In genomic region chr2:167872507-167872906, GRCm38 (mm10) we compare ENCODE assay signal across 23 mouse cellular contexts. TPM values are rescaled to one million over a fixed set of nuclear protein-coding genes. Genes with fewer than 3 reads are reported as not detected.
A peak's percentile ranks its signal among the peaks of the same experiment; 100 is the strongest.
DNase-seq lines count a peak whose midpoint lies in the region; ATAC-seq lines count a peak whose summit lies in the region.
"Had no signal": no experiment of that assay in that cellular context is flagged by ENCODE, and none has a peak within 500 bp of the region (broad histone marks: within the 10 kb centered on the region; RNA-seq: fewer than 3 reads in every experiment).

No protein-coding gene starts in this region.

- ATAC-seq in forebrain, embryonic 11.5 days (replicated peaks; ENCODE audit: low FRiP score), result no peak
- ATAC-seq in megakaryocyte-erythroid progenitor cell, adult 5-6 weeks (replicated peaks; ENCODE audit: low FRiP score, low TSS enrichment, poor library complexity, severe bottlenecking), result no peak
- ATAC-seq: CD4-positive, CD25-positive, alpha-beta regulatory T cell, adult 4 months; forebrain, embryonic 13.5 days; forebrain, embryonic 15.5 days; forebrain, postnatal 0 days had no signal

- no peaks in the 10 kb centered on the region for H3K36me3 ChIP-seq in forebrain, embryonic 10.5 days (replicated peaks)
- no peaks in the 10 kb centered on the region for H3K36me3 ChIP-seq in forebrain, embryonic 11.5 days (ENCODE audit: control insufficient read depth, insufficient read depth, low read length)
- H3K36me3 ChIP-seq: embryonic facial prominence, embryonic 10.5 days; embryonic facial prominence, embryonic 12.5 days; forebrain, embryonic 15.5 days; G1E had no signal

- DNase-seq in forebrain, embryonic 10.5 days (ENCODE audit: extremely low spot score, low spot score), result no peak
- DNase-seq in forebrain, embryonic 11.5 days (ENCODE audit: low spot score), result no peak
- DNase-seq in 3T3-L1 (ENCODE audit: low read depth, low spot score) (peak; percentile 77), NIH3T3 (ENCODE audit: low read depth) (peak; percentile 52)
- no peak for DNase-seq in embryo, embryonic 10.5 days (ENCODE audit: low spot score)
- DNase-seq: adrenal gland, adult 8-10 months; adrenal gland, postnatal 14 days; adrenal gland, postnatal 36 days; B cell, adult 2 months; cerebellum, adult 11 months; cerebellum, adult 18-20 months; cerebellum, adult 8-10 months; cerebellum, adult 9-11 months; cerebellum, postnatal 14 days; cerebellum, postnatal 36 days; forebrain, postnatal 0 days had no signal

- H3K4me3 ChIP-seq in forebrain, embryonic 10.5 days, result no peak overlapping the region
- H3K4me3 ChIP-seq in forebrain, embryonic 11.5 days (ENCODE audit: low read depth, low read length), result no peak overlapping the region
- H3K4me3 ChIP-seq: embryonic facial prominence, embryonic 10.5 days; embryonic facial prominence, embryonic 12.5 days; forebrain, embryonic 13.5 days; forebrain, embryonic 15.5 days had no signal

- no peak overlapping the region for H3K9ac ChIP-seq in forebrain, embryonic 11.5 days (ENCODE audit: low read length)
- H3K9ac ChIP-seq: embryonic facial prominence, embryonic 12.5 days; forebrain, embryonic 13.5 days; forebrain, embryonic 15.5 days; forebrain, postnatal 0 days had no signal

- H3K27me3 ChIP-seq in forebrain, embryonic 10.5 days (ENCODE audit: poor library complexity, severe bottlenecking), result no peaks in the 10 kb centered on the region
- H3K27me3 ChIP-seq in forebrain, embryonic 11.5 days (ENCODE audit: control insufficient read depth, insufficient read depth, low read length), result no peaks in the 10 kb centered on the region
- H3K27me3 ChIP-seq: embryonic facial prominence, embryonic 12.5 days; forebrain, embryonic 13.5 days; forebrain, embryonic 15.5 days had no signal

- H3K27ac ChIP-seq in forebrain, embryonic 10.5 days, result peak overlapping the region; percentile 25; the same call in 1 of the 2 replicates
- H3K27ac ChIP-seq in forebrain, embryonic 11.5 days (ENCODE audit: low read depth, low read length), result no peak overlapping the region
- H3K27ac ChIP-seq: embryonic facial prominence, embryonic 10.5 days; embryonic facial prominence, embryonic 12.5 days; forebrain, embryonic 13.5 days; forebrain, embryonic 15.5 days had no signal

- peaks cover 4% of the 10 kb centered on the region for H3K4me1 ChIP-seq in forebrain, embryonic 10.5 days
- H3K4me1 ChIP-seq in forebrain, embryonic 11.5 days (replicated peaks; ENCODE audit: control insufficient read depth, insufficient read depth, low read length), result no peaks in the 10 kb centered on the region
- H3K4me1 ChIP-seq: embryonic facial prominence, embryonic 12.5 days; forebrain, embryonic 13.5 days; forebrain, embryonic 15.5 days had no signal

- H3K4me2 ChIP-seq in forebrain, embryonic 11.5 days (ENCODE audit: low read depth, low read length, severe bottlenecking), result no peak overlapping the region
- H3K4me2 ChIP-seq: embryonic facial prominence, embryonic 12.5 days; forebrain, embryonic 13.5 days; forebrain, embryonic 15.5 days had no signal

- WGBS in forebrain, embryonic 10.5 days, result 94% methylated on average over 4 of the region's 4 CpGs
- WGBS in forebrain, embryonic 11.5 days, result 95% methylated on average over 4 of the region's 4 CpGs

- no peaks in the 10 kb centered on the region for H3K9me3 ChIP-seq in forebrain, embryonic 10.5 days
- no peaks in the 10 kb centered on the region for H3K9me3 ChIP-seq in forebrain, embryonic 11.5 days (ENCODE audit: control insufficient read depth, low read length)
- H3K9me3 ChIP-seq: embryonic facial prominence, embryonic 10.5 days; embryonic facial prominence, embryonic 12.5 days; forebrain, embryonic 13.5 days; forebrain, embryonic 15.5 days; G1E had no signal

RNA-seq across cellular contexts. Expression of gene Ptpn1, which starts 59.4 kb away (rescaled TPM):
- 66.0 and 66.4 TPM in 2 replicates for polyA plus RNA-seq in forebrain, embryonic 10.5 days (2016; fragmentation: Nextera tagmentation; extraction: Ambion mirVana)
- polyA plus RNA-seq in forebrain, embryonic 11.5 days (2014; fragmentation: Nextera tagmentation; extraction: Ambion mirVana), result 73.0 and 80.0 TPM in 2 replicates
- 24.3 and 29.1 TPM in 2 replicates for total RNA-seq in megakaryocyte-erythroid progenitor cell, adult 5-6 weeks (2014; fragmentation: Nextera tagmentation)
- total RNA-seq in megakaryocyte-erythroid progenitor cell, adult 5-6 weeks (2017), result 31.9 and 56.4 TPM in 2 replicates

Comparison
In these comparisons a context has a peak if more than half of its experiments do, and no peak if none do; other contexts are left out.
1. DNase-seq: peak in 3T3-L1 (single experiment) and NIH3T3 (single experiment); none in forebrain, embryonic 10.5 days (single experiment), forebrain, embryonic 11.5 days (single experiment) and embryo, embryonic 10.5 days (single experiment).